Mouse (Mus musculus) megakaryocyte, embryonic 14.5 days (primary cell): ENCODE results near the gene Pigv.

Experiments
- FLI1 ChIP-seq: IDR thresholded peaks from 2 replicates; pipeline ENCODE4 v1.6.1; 2012; ENCODE audit warnings: low read length, inconsistent platforms, mixed read lengths
- GATA1 ChIP-seq: IDR thresholded peaks from 3 replicates; pipeline ENCODE4 v1.6.1; 2012; ENCODE audit warnings: mixed read lengths, low read length, inconsistent platforms, borderline replicate concordance

DNA sequence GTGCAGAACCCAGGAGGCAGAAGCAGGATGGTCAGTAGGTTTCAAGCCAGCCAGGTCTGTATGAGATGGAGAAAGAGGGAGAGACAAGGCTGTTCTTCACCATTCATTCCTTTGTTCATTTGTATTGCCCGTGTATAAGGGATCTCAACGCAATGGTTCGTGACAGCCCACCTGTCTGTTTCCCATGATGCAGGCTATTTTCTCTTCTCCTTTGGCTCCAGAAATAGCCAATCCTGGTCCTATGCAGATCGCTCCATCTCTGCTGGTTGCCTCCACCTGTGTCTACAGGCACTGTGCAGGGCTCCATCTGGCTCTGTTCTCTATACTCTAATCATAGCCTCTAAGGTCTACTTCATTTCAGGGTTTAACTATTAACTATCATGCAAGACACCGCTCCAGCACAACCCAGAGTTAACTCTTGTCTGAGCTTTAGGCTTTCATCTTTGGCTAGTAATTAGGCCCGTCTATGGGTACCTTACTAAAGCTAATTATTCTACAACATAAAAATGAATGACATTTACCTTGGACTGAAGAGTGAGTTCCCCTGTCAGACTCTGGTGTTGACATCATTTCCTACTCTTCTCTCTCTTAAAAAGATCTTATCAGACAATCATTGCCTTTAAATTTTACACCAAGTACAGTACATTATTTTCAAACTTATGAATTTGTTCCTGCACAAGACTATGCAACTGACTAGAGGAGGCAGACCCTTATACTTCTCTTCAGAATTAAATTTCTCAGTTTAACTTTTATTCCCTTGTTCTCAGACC lies 39.0 kb upstream of the Pigv start:
- TF ChIP-seq FLI1 (no peak), GATA1 (no peak)
